Mouse (Mus musculus) c-Kit-positive CD71-positive TER-119-positive erythroid progenitor cells, embryonic 14.5 days (primary cell): ENCODE results near the gene S1pr3.

Source experiments
- DNase-seq: peaks from one replicate; pipeline ENCODE4 v3.0.0-alpha.2; 2013; ENCODE audit warnings: low spot score

S1pr3 gene

GRCm38 (mm10) chr13:51408519-51409001 lies at the start of gene S1pr3:
S1pr3 (plus strand) TSS chr13:51408639.
- DNase-seq, result no peak

- no peak for DNase-seq
Observed at GRCm38 (mm10) chr13:51360441-51360962, 47.9 kb upstream of the S1pr3 start.

GRCm38 (mm10) chr13:51363390-51363789 lies 45.0 kb upstream of the S1pr3 start:
- DNase-seq, result no peak

GRCm38 (mm10) chr13:51363985-51364384 lies 44.5 kb upstream of the S1pr3 start:
- no peak for DNase-seq

- DNase-seq, result no peak
Observed at GRCm38 (mm10) chr13:51365191-51365590, 43.2 kb upstream of the S1pr3 start.

- DNase-seq, result no peak
Observed at GRCm38 (mm10) chr13:51368346-51368745, 40.1 kb upstream of the S1pr3 start.

GRCm38 (mm10) chr13:51369354-51369753 lies 39.1 kb upstream of the S1pr3 start:
- DNase-seq, result no peak

GRCm38 (mm10) chr13:51373086-51373485 lies 35.4 kb upstream of the S1pr3 start:
- no peak for DNase-seq

GRCm38 (mm10) chr13:51374026-51374807 lies 34.2 kb upstream of the S1pr3 start:
- DNase-seq, result no peak

- no peak for DNase-seq
Observed at GRCm38 (mm10) chr13:51378126-51378525, 30.3 kb upstream of the S1pr3 start.

- DNase-seq, result no peak
Observed at GRCm38 (mm10) chr13:51379596-51379995, 28.8 kb upstream of the S1pr3 start.

GRCm38 (mm10) chr13:51381498-51381897 lies 26.9 kb upstream of the S1pr3 start:
- no peak for DNase-seq

GRCm38 (mm10) chr13:51384899-51385298 lies 23.5 kb upstream of the S1pr3 start:
- no peak for DNase-seq

GRCm38 (mm10) chr13:51387908-51388307 lies 20.5 kb upstream of the S1pr3 start:
- no peak for DNase-seq

GRCm38 (mm10) chr13:51390398-51390797 lies 18.0 kb upstream of the S1pr3 start:
- no peak for DNase-seq

GRCm38 (mm10) chr13:51391359-51391916 lies 17.0 kb upstream of the S1pr3 start:
- no peak for DNase-seq

GRCm38 (mm10) chr13:51392256-51392655 lies 16.2 kb upstream of the S1pr3 start:
- DNase-seq, result no peak

GRCm38 (mm10) chr13:51397861-51398260 lies 10.6 kb upstream of the S1pr3 start:
- no peak for DNase-seq

GRCm38 (mm10) chr13:51399562-51399961 lies 8.9 kb upstream of the S1pr3 start:
- no peak for DNase-seq

- DNase-seq, result no peak
Observed at GRCm38 (mm10) chr13:51400186-51400719, 8.2 kb upstream of the S1pr3 start.

- no peak for DNase-seq
Observed at GRCm38 (mm10) chr13:51400736-51401501, 7.5 kb upstream of the S1pr3 start.

- DNase-seq, result no peak
Observed at GRCm38 (mm10) chr13:51404566-51404965, 3.9 kb upstream of the S1pr3 start.
